14 mouse cellular contexts compared by ENCODE assay signal in the genomic region with DNA sequence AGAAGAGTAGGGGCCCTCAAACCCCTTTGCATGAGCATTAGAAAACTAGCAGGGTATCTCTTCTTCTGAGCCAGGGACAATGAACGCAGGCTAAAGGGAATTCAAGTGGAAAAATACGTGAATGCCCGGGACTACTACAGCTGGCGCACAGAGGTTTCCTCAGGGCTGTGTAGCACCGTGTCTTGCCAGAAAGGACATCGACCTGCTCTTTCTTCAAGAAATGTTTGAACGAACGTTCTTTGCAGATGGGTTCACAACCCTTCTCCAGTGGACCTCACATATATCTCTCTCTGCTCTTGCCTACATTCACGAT. TPM values are rescaled to one million over a fixed set of nuclear protein-coding genes. Genes with fewer than 3 reads are reported as not detected.
DNase-seq lines count a peak whose midpoint lies in the region; ATAC-seq and TF ChIP-seq lines count a peak whose summit lies in the region.
"Had no signal": no experiment of that assay in that cellular context is flagged by ENCODE, and none has a peak within 500 bp of the region (broad histone marks: within the 10 kb centered on the region; RNA-seq: fewer than 3 reads in every experiment).

No protein-coding gene starts in this region.

- H3K4me1 ChIP-seq in heart, embryonic 14.5 days (ENCODE audit: control insufficient read depth in 2 of 2, insufficient read depth in 2 of 2, low read length in 2 of 2): no peaks in the 10 kb centered on the region; a peak in 2 of 4 replicates
- H3K4me1 ChIP-seq in heart, adult 2 months (ENCODE audit: control insufficient read depth, insufficient read depth, low read length): no peaks in the 10 kb centered on the region
- no peaks in the 10 kb centered on the region for H3K4me1 ChIP-seq in embryonic facial prominence, embryonic 12.5 days
- peaks cover 9% of the 10 kb centered on the region for H3K4me1 ChIP-seq in hindbrain, embryonic 13.5 days (replicated peaks)
- H3K4me1 ChIP-seq in midbrain, embryonic 16.5 days (ENCODE audit: control insufficient read depth, insufficient read depth, low read length): peaks cover 3% of the 10 kb centered on the region; the same call in 1 of the 2 replicates

- no peaks in the 10 kb centered on the region for H3K9me3 ChIP-seq in heart, embryonic 14.5 days (ENCODE audit: control insufficient read depth, low read length)
- H3K9me3 ChIP-seq in embryonic facial prominence, embryonic 12.5 days: no peaks in the 10 kb centered on the region
- H3K9me3 ChIP-seq in hindbrain, embryonic 13.5 days: no peaks in the 10 kb centered on the region
- H3K9me3 ChIP-seq in midbrain, embryonic 16.5 days (replicated peaks; ENCODE audit: control insufficient read depth, low read length, poor library complexity, severe bottlenecking): no peaks in the 10 kb centered on the region

- no peak overlapping the region for H3K9ac ChIP-seq in heart, embryonic 14.5 days (ENCODE audit: low read length)
- H3K9ac ChIP-seq in heart, adult 2 months (ENCODE audit: low read depth, low read length): no peak overlapping the region
- H3K9ac ChIP-seq in embryonic facial prominence, embryonic 12.5 days: no peak overlapping the region
- H3K9ac ChIP-seq in hindbrain, embryonic 13.5 days: no peak overlapping the region
- no peak overlapping the region for H3K9ac ChIP-seq in midbrain, embryonic 16.5 days (ENCODE audit: low read depth, low read length)

- WGBS in heart, embryonic 14.5 days: 6% methylated on average over 9 of the region's 9 CpGs
- WGBS in heart, adult 2 months: 7% methylated on average over 9 of the region's 9 CpGs
- 2% methylated on average over 9 of the region's 9 CpGs for WGBS in embryonic facial prominence, embryonic 12.5 days
- WGBS in hindbrain, embryonic 13.5 days: 2% methylated on average over 9 of the region's 9 CpGs
- under 1% methylated on average over 9 of the region's 9 CpGs for WGBS in midbrain, embryonic 16.5 days

- intact Hi-C loops in heart, adult 2 months (cut with DNase I): no loop called here

- ATAC-seq in heart, embryonic 14.5 days (ENCODE audit: insufficient number of reproducible peaks, insufficient read depth, low FRiP score, low read depth): no peak
- no peak for ATAC-seq in embryonic facial prominence, embryonic 12.5 days (ENCODE audit: insufficient number of reproducible peaks, insufficient read depth, low FRiP score, low TSS enrichment)
- ATAC-seq in hindbrain, embryonic 13.5 days (ENCODE audit: low FRiP score): no peak
- no peak for ATAC-seq in midbrain, embryonic 16.5 days
- no peak for ATAC-seq in activated CD4-positive, CD25-positive, alpha-beta regulatory T cell, adult 4 months
- ATAC-seq: CD4-positive, CD25-positive, alpha-beta regulatory T cell, adult 4 months had no signal

- H3K4me3 ChIP-seq in heart, embryonic 14.5 days (ENCODE audit: control insufficient read depth in 1 of 2, insufficient read depth in 1 of 2, low read depth in 1 of 2, low read length in 2 of 2): peak overlapping the region in 1 of 2 experiments; percentile 10; a peak in 1 of 4 replicates
- H3K4me3 ChIP-seq in heart, adult 2 months: no peak overlapping the region
- H3K4me3 ChIP-seq in embryonic facial prominence, embryonic 12.5 days: 0 out of 2 replicates have a peak overlapping the region, but pooled peaks have one; percentile 16
- peak overlapping the region; percentile 14 for H3K4me3 ChIP-seq in hindbrain, embryonic 13.5 days
- H3K4me3 ChIP-seq in midbrain, embryonic 16.5 days (ENCODE audit: low read depth, low read length): no peak overlapping the region

- H3K36me3 ChIP-seq in heart, embryonic 14.5 days (ENCODE audit: control insufficient read depth, insufficient read depth, low read length): no peaks in the 10 kb centered on the region
- H3K36me3 ChIP-seq in heart, adult 2 months (ENCODE audit: control insufficient read depth, insufficient read depth, low read length): no peaks in the 10 kb centered on the region
- H3K36me3 ChIP-seq in embryonic facial prominence, embryonic 12.5 days: no peaks in the 10 kb centered on the region
- no peaks in the 10 kb centered on the region for H3K36me3 ChIP-seq in hindbrain, embryonic 13.5 days
- H3K36me3 ChIP-seq in midbrain, embryonic 16.5 days (ENCODE audit: control insufficient read depth, insufficient read depth, low read length): no peaks in the 10 kb centered on the region

- H3K27ac ChIP-seq in heart, embryonic 14.5 days (replicated peaks in 1 of 2; ENCODE audit: control insufficient read depth in 1 of 2, insufficient read depth in 1 of 2, low read depth in 2 of 2, low read length in 2 of 2): no peak overlapping the region
- H3K27ac ChIP-seq in heart, adult 2 months: no peak overlapping the region
- H3K27ac ChIP-seq in embryonic facial prominence, embryonic 12.5 days: no peak overlapping the region
- H3K27ac ChIP-seq in hindbrain, embryonic 13.5 days: no peak overlapping the region
- no peak overlapping the region for H3K27ac ChIP-seq in midbrain, embryonic 16.5 days (ENCODE audit: low read length)

- H3K27me3 ChIP-seq in heart, embryonic 14.5 days (ENCODE audit: control insufficient read depth, insufficient read depth, low read length): peaks cover 72% of the 10 kb centered on the region
- peaks cover 9% of the 10 kb centered on the region for H3K27me3 ChIP-seq in heart, adult 2 months (ENCODE audit: control insufficient read depth, insufficient read depth, low read length)
- H3K27me3 ChIP-seq in embryonic facial prominence, embryonic 12.5 days: peaks cover 65% of the 10 kb centered on the region
- H3K27me3 ChIP-seq in hindbrain, embryonic 13.5 days: peaks cover 90% of the 10 kb centered on the region
- H3K27me3 ChIP-seq in midbrain, embryonic 16.5 days (ENCODE audit: control insufficient read depth, insufficient read depth, low read depth, low read length): peaks cover 70% of the 10 kb centered on the region

- TF ChIP-seq EP300 in heart, adult 2 months (IDR thresholded peaks at IDR 0.05; ENCODE audit: insufficient read depth, low read depth, low read length): no peak

- no peaks in the 10 kb centered on the region for H3K79me2 ChIP-seq in heart, adult 2 months (replicated peaks; ENCODE audit: control insufficient read depth, insufficient read depth, low read length)

- H3K4me2 ChIP-seq in heart, embryonic 14.5 days (ENCODE audit: low read length): peak overlapping the region; percentile 34
- peak overlapping the region; percentile 24 for H3K4me2 ChIP-seq in embryonic facial prominence, embryonic 12.5 days (replicated peaks)
- peak overlapping the region; percentile 26 for H3K4me2 ChIP-seq in hindbrain, embryonic 13.5 days
- H3K4me2 ChIP-seq in midbrain, embryonic 16.5 days (ENCODE audit: low read length): peak overlapping the region; percentile 22

- TF ChIP-seq POLR2A in heart, adult 2 months (IDR thresholded peaks at IDR 0.05; ENCODE audit: insufficient read depth, low read depth, low read length): no peak

- no peak for DNase-seq in heart, adult 2 months
- no peak for DNase-seq in yolk sac, embryonic 10.5 days (ENCODE audit: low spot score)
- DNase-seq in layer of hippocampus, postnatal 25 days (ENCODE audit: extremely low spot score in 1 of 2, low spot score in 1 of 2): no peak
- DNase-seq: heart, postnatal 10 days; layer of hippocampus, postnatal 36 days; lung, adult 18-20 months; thymus, postnatal 4 days had no signal

- no peak for TF ChIP-seq CTCF in heart, adult 2 months (IDR thresholded peaks at IDR 0.05)

RNA-seq across cellular contexts. Expression of a gene that starts 12.5 kb away (rescaled TPM):
- not detected in 2 replicates for polyA plus RNA-seq in heart, embryonic 14.5 days (2014; fragmentation: Nextera tagmentation; extraction: Ambion mirVana)
- total RNA-seq in heart, adult 2 months (2021): not detected
- polyA plus RNA-seq in heart, adult 2 months (2012; rRNA removed): not detected in 2 replicates
- polyA plus RNA-seq in embryonic facial prominence, embryonic 12.5 days (2016; fragmentation: Nextera tagmentation; extraction: Ambion mirVana): 6.8 and 7.0 TPM in 2 replicates
- 0.17 TPM in 1 of 2 replicates, not detected in the other for polyA plus RNA-seq in hindbrain, embryonic 13.5 days (2015; fragmentation: Nextera tagmentation; extraction: Ambion mirVana)
- 4.7 and 8.9 TPM in 2 replicates for polyA plus RNA-seq in midbrain, embryonic 16.5 days (2015; fragmentation: Nextera tagmentation; extraction: Ambion mirVana)
- polyA plus RNA-seq in activated CD4-positive, CD25-positive, alpha-beta regulatory T cell, adult 4 months (2017; shearing (Covaris generic)): not detected
- total RNA-seq in layer of hippocampus, postnatal 25 days (2021): not detected
- total RNA-seq: heart, postnatal 10 days had no signal
- polyA plus RNA-seq: CD4-positive, CD25-positive, alpha-beta regulatory T cell, adult 4 months; kidney, embryonic 16.5 days had no signal

Comparison
In these comparisons a context has a peak if more than half of its experiments do, and no peak if none do; other contexts are left out.
1. H3K4me3 ChIP-seq: peak in embryonic facial prominence, embryonic 12.5 days (single experiment) and hindbrain, embryonic 13.5 days (single experiment); none in heart, adult 2 months (single experiment) and midbrain, embryonic 16.5 days (single experiment).
2. Peak in every context shown above with its lines, with median percentiles within 50 percentile points of each other: H3K4me2 ChIP-seq.